Mouse (Mus musculus) retina, embryonic 14.5 days (tissue): ENCODE data around the gene Atp1a1.

Source experiments
- DNase-seq: peaks from one replicate; pipeline ENCODE4 v3.0.0-alpha.2; 2015; ENCODE audit warnings: low spot score

Gene Atp1a1

GRCm38 (mm10) chr3:101593266-101593651, 11.2 kb downstream of the Atp1a1 start:
- no peak for DNase-seq

DNA sequence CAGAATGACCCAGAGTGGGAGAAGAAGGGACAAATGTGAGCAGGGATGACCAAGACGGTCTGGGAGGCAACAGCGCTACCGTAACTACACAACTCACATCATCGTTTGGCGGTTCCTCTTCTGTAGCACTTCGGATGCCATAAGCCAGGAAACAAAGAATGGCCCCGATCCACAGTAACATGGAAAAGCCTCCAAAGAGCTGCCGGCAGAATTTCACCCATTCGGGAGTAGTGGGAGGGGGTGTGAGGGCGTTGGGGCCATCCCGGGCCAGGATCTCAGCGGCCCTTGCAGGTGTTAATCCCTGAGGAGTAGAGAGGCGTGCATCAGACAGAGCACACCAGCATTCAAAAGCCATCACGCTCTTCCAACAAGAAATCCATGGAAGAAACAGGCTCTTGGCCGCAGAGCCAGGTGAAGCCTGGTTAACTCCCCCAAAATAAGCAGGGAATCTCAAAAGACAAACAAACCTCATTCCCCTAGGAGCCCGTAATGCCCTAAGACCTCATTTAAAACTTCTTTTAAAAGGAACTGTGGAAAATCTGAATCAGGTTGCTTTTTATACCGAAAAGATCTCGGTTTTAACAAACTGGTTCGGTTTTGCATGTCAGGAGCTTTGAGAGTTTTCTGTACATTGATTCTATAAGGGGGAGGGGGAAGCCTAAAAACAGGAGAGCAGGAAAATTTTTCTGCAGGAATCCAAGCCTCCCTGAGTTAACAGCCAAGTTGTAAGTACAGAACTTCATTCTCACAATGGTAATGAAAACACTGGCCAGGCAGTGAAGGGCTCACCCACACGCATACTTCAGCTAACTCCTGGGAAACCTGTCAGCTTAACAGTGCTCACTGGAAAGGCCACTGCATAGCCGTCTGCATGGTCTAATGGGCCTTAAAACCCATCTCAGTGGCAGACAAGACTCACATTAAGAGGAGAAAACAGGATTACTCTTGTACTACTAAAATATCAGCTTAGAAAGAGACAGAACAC, 11.9 kb downstream of the Atp1a1 start:
- DNase-seq: no peak

DNA sequence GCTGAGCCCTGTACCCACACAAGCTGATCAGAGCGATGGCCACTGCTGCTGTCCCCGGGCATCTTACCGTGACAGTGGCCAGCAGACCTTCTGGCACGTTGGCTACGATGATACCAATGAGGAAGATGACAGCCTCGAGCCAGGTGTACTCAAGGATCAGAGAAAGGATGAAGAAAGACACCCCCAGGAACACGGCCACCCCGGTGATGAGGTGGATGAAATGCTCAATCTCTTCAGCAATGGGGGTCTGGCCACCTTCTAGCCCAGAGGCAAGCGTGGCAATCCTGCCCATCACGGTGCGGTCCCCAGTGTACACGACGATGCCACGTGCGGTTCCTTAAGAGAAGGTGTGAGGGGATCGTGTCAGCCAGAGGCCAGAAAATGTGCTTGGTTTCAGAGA, 14.1 kb downstream of the Atp1a1 start:
- no peak for DNase-seq

GRCm38 (mm10) chr3:101588299-101588698, 16.2 kb downstream of the Atp1a1 start:
- DNase-seq: no peak

DNA sequence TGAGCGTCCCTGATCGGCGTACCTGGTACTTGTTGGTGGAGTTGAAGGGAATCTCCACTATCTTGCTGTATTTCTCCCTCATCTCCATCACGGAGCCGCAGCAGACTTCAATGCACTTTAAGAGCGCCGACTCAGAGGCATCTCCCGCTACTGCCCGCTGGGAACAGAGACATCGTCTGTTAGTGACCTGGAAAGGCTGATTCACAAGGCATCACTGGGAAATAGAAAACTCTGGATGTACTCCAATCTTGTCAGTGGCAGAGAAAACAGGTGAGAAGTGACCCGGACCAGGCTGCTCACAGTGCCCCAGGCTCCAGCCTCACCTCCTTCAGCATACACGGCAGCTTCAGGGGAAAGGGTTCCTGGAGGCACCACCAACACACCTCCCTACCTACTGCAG, 17.7 kb downstream of the Atp1a1 start:
- DNase-seq: no peak

DNA sequence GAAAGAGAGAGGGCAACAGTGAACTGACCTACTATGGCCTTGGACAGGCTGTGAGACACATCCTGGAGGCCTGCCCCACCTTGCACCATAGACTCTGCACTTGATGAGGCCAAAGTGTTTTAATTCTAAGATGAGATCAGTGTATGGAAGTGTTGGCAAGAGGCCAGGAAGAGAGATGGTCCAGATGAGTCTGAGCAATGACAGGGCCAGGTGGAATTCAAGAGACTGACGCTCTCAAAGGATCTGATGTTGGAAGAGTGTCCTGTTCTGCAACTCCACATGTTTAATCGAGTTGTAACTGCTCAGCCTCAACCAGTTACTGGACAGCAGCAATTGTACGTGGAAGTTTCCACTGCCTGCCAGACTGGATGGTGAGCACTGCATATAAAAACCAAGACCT, 26.4 kb downstream of the Atp1a1 start:
- DNase-seq: no peak

- DNase-seq: no peak
These were observed 27.1 kb downstream of the Atp1a1 start for GRCm38 (mm10) chr3:101577361-101577760.

GRCm38 (mm10) chr3:101575527-101576085, 28.9 kb downstream of the Atp1a1 start:
- DNase-seq: no peak

DNA sequence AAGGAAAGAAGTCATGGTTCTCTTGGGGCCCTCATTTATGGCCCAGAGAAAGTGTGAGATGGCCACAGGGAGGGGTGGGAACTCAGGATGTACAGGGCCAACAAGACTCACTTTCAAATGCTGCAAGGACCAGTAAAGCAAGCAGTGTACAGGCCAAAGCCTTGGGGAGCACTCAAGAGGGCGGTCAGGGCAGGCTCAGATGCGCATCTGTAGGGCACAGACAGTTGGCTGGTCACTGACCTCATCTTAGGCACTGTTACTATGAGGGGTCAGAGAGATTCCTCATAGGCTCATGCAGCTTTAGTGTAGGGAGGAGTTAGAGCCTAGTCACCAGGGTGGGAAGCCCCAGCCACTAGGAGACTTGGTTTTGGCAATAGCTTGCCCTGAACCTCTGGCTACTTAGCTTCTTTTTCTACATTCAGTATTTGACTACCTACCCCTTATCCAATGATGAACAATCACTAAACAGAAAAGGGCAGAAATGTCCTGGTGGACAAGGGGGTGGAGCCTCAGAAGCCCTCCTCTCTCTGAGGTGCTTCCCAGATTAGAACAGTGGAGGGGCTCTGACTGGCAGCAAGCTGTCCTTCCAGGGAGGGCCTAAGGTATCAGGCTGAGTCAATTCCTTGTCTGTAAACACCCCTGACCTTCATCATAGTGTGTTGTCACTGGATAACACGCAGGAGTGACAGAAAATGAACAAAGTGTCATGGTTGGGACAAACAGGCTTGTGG, 29.9 kb downstream of the Atp1a1 start:
- DNase-seq: no peak

- no peak for DNase-seq
These were observed 31.5 kb downstream of the Atp1a1 start for GRCm38 (mm10) chr3:101572991-101573390.

- no peak for DNase-seq
These were observed 32.3 kb downstream of the Atp1a1 start for GRCm38 (mm10) chr3:101572174-101572626.

DNA sequence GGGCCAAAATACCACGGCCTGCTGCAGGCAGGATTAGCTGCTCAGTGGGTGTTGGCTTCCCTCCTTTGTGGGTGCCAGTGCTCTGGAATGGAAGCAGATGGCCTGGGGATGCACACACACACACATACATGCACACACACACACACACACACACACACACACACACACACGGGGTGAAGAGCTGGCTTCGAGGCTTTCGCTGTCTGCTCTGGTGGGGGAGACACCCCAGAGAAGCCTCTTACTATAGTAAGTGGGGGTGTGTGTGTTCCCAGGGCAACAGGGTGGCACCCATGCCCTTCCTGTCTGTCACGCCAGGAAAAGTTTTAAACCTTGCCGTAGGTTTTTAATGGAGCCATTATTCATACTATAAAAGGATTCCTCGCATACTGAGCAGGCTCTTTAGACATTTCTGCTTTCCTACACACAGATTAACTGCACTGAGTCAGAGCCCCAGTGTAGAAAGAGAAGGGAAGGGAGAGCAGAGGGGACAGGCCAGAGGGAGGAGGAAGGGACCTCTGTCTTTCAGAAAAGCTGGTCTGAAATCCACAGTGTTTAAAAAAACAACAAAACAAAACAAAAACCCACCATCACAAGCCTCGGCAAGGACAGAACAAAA, 32.9 kb downstream of the Atp1a1 start:
- no peak for DNase-seq

DNA sequence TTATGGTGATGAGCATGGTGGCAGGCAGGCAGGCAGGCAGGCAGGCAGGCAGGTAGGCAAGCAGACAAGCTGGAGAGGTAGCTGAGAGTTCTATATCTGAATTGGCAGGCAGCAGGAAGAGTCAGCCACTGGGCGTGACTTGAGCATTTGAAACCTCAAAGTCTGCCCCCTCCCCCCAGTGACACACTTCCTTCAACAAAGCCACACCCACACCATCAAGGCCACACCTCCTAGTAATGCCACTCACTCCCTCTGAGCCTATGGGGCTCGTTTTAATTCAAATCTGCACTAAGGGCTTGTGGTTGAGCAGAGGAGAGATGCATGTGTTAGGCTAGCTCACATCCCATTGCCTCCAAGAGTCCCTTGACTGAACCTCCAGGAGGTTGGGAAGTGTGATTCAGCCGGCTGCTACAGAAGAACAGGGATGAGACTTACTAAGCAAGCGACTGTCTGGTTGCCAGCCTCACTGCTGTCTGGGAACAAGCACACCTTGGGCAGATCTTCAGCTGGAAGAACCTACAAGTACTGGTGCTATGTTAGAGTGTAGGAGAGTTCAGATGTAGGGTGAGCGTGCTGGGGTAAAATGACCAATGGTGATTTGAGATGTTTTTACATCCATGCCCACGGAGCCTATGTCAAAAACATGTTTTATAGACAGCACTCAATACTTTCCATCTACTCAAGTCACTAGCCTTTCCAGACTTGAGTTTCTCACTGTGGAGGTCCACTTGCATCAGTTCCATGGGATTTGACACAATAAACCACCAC, 33.6 kb downstream of the Atp1a1 start:
- DNase-seq: no peak

DNA sequence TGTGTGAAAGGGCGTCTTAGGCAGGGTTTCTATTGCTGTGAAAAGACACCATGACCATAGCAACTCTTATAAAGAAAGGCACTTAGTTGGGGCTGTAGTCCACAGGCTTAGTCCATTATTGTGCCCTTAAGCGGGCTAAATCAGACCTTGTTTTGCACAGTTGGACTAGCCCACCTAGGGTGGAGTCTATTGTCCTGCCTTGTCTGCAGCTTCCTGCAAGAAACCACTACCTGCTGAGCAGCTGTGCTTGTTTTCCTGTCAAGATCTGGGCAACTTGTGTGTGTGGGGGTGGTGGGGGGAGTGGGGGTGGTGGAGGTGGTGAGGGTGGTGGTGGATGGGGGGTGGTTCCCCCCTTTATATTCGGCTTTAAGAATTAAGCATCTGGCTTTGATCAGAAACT, 34.2 kb downstream of the Atp1a1 start:
- DNase-seq: no peak

GRCm38 (mm10) chr3:101568627-101569026, 35.9 kb downstream of the Atp1a1 start:
- no peak for DNase-seq

- no peak for DNase-seq
These were observed 40.5 kb downstream of the Atp1a1 start for GRCm38 (mm10) chr3:101564011-101564410.

- no peak for DNase-seq
These were observed 41.8 kb downstream of the Atp1a1 start for GRCm38 (mm10) chr3:101562510-101563209.

GRCm38 (mm10) chr3:101561948-101562347, 42.5 kb downstream of the Atp1a1 start:
- DNase-seq: no peak

DNA sequence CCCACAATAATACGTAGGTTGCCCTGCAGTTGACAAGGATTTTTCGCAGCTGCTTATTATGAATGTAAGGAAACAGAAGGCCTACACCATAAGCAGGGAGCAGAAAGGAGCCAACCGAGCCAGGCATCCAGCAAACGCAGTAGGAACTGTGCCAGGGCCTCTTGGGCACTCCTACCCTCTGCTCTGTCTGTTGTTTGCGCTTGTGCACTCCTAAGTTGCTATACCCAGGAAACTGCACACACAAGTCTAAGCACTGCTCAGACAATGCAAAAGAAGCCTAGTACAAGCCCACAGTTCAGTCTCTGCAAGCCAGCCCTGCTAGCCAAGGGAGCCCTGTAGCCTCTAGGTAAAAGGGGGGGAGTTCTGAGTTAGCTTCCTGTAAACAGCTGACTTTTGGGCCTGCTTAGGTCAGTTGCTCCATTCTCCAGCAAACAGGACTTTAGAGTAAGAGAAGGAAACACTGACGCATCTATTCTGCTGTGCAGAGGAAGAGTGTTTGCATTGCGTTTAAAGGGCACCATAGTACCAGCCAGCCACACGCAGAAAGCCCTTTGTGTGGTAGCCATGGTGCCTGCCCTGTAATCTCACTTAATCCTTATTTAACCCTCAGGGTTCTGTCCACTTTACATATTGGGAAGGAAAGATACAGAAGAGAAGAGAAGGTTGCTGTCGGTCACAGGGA, 43.5 kb downstream of the Atp1a1 start:
- no peak for DNase-seq

- no peak for DNase-seq
These were observed 47.8 kb downstream of the Atp1a1 start for GRCm38 (mm10) chr3:101556712-101557111.
